8 mouse cellular contexts compared by ENCODE assay signal in genomic region chr19:38042261-38042722, GRCm38 (mm10). TPM values are rescaled to one million over a fixed set of nuclear protein-coding genes. Genes with fewer than 3 reads are reported as not detected.
DNase-seq lines count a peak whose midpoint lies in the region; ATAC-seq lines count a peak whose summit lies in the region.

No protein-coding gene starts in this region.

- WGBS in embryonic facial prominence, embryonic 12.5 days = 28% methylated on average over 5 of the region's 5 CpGs
- WGBS in hindbrain, embryonic 12.5 days = 48% methylated on average over 5 of the region's 5 CpGs
- 8% methylated on average over 5 of the region's 5 CpGs for WGBS in limb, embryonic 15.5 days

- H3K4me2 ChIP-seq in embryonic facial prominence, embryonic 12.5 days (replicated peaks) = peak overlapping the region; percentile 49
- peak overlapping the region; percentile 62 for H3K4me2 ChIP-seq in hindbrain, embryonic 12.5 days (replicated peaks)
- H3K4me2 ChIP-seq in limb, embryonic 15.5 days = peak overlapping the region; percentile 80

- no peak for ATAC-seq in embryonic facial prominence, embryonic 12.5 days (ENCODE audit: insufficient number of reproducible peaks, insufficient read depth, low FRiP score, low TSS enrichment)
- no peak for ATAC-seq in hindbrain, embryonic 12.5 days (ENCODE audit: low FRiP score)
- ATAC-seq in limb, embryonic 15.5 days (ENCODE audit: insufficient number of reproducible peaks, low FRiP score, low TSS enrichment, low read depth) = peak; percentile 66
- no peak for ATAC-seq in erythroid progenitor cell, adult 5-6 weeks (replicated peaks; ENCODE audit: low FRiP score, poor library complexity, severe bottlenecking)

- H3K27me3 ChIP-seq in embryonic facial prominence, embryonic 12.5 days = no peaks in the 10 kb centered on the region
- peaks cover 31% of the 10 kb centered on the region for H3K27me3 ChIP-seq in hindbrain, embryonic 12.5 days
- H3K27me3 ChIP-seq in limb, embryonic 15.5 days = no peaks in the 10 kb centered on the region

- peak overlapping the region; percentile 38 for H3K4me3 ChIP-seq in embryonic facial prominence, embryonic 12.5 days
- H3K4me3 ChIP-seq in hindbrain, embryonic 12.5 days = peak overlapping the region; percentile 10; the same call in 1 of the 2 replicates
- H3K4me3 ChIP-seq in limb, embryonic 15.5 days = peak overlapping the region; percentile 52

- no peaks in the 10 kb centered on the region for H3K9me3 ChIP-seq in embryonic facial prominence, embryonic 12.5 days
- H3K9me3 ChIP-seq in hindbrain, embryonic 12.5 days (replicated peaks) = no peaks in the 10 kb centered on the region
- no peaks in the 10 kb centered on the region for H3K9me3 ChIP-seq in limb, embryonic 15.5 days

- 0 out of 2 replicates have a peak overlapping the region, but pooled peaks have one; percentile 37 for H3K9ac ChIP-seq in embryonic facial prominence, embryonic 12.5 days
- no peak overlapping the region for H3K9ac ChIP-seq in hindbrain, embryonic 12.5 days
- H3K9ac ChIP-seq in limb, embryonic 15.5 days = no peak overlapping the region

- peaks cover 8% of the 10 kb centered on the region for H3K4me1 ChIP-seq in embryonic facial prominence, embryonic 12.5 days
- H3K4me1 ChIP-seq in hindbrain, embryonic 12.5 days = peaks cover 12% of the 10 kb centered on the region
- H3K4me1 ChIP-seq in limb, embryonic 15.5 days = peaks cover 15% of the 10 kb centered on the region

- DNase-seq in lung, adult 18-20 months = peak; percentile 55 to 71
- DNase-seq in lung, postnatal 25 days (ENCODE audit: low spot score) = no peak
- DNase-seq in yolk sac, embryonic 10.5 days (ENCODE audit: low spot score) = peak; percentile 27
- DNase-seq in natural killer cell, adult 2 months (ENCODE audit: low spot score in 2 of 2) = no peak

- H3K36me3 ChIP-seq in embryonic facial prominence, embryonic 12.5 days = no peaks in the 10 kb centered on the region
- no peaks in the 10 kb centered on the region for H3K36me3 ChIP-seq in hindbrain, embryonic 12.5 days
- no peaks in the 10 kb centered on the region for H3K36me3 ChIP-seq in limb, embryonic 15.5 days

- H3K27ac ChIP-seq in embryonic facial prominence, embryonic 12.5 days = 0 out of 2 replicates have a peak overlapping the region, but pooled peaks have one; percentile 55
- no peak overlapping the region for H3K27ac ChIP-seq in hindbrain, embryonic 12.5 days
- peak overlapping the region; percentile 86 for H3K27ac ChIP-seq in limb, embryonic 15.5 days

RNA-seq across cellular contexts. Expression of gene Myof, which starts 1.1 kb away (rescaled TPM):
- polyA plus RNA-seq in embryonic facial prominence, embryonic 12.5 days (2016; fragmentation: Nextera tagmentation; extraction: Ambion mirVana) = 13.5 and 15.0 TPM in 2 replicates
- 6.9 and 9.5 TPM in 2 replicates for polyA plus RNA-seq in hindbrain, embryonic 12.5 days (2016; fragmentation: Nextera tagmentation; extraction: Ambion mirVana)
- polyA plus RNA-seq in limb, embryonic 15.5 days (2015; fragmentation: Nextera tagmentation; extraction: Ambion mirVana) = 11.9 and 14.1 TPM in 2 replicates
- 0.84 and 1.8 TPM in 2 replicates for total RNA-seq in erythroid progenitor cell, adult 5-6 weeks (2015; ENCODE audit: low replicate concordance)
- total RNA-seq in erythroid progenitor cell, adult 5-6 weeks (2017; ENCODE audit: low replicate concordance) = 2.0 and 4.5 TPM in 2 replicates

RNA-seq across cellular contexts. Expression of gene Cep55, which starts 12.5 kb away (rescaled TPM):
- polyA plus RNA-seq in embryonic facial prominence, embryonic 12.5 days (2016; fragmentation: Nextera tagmentation; extraction: Ambion mirVana) = 23.8 and 26.7 TPM in 2 replicates
- 26.8 TPM in 2 replicates for polyA plus RNA-seq in hindbrain, embryonic 12.5 days (2016; fragmentation: Nextera tagmentation; extraction: Ambion mirVana)
- polyA plus RNA-seq in limb, embryonic 15.5 days (2015; fragmentation: Nextera tagmentation; extraction: Ambion mirVana) = 18.4 and 19.9 TPM in 2 replicates
- 1.7 and 9.7 TPM in 2 replicates for total RNA-seq in erythroid progenitor cell, adult 5-6 weeks (2015; ENCODE audit: low replicate concordance)
- 1.9 and 8.8 TPM in 2 replicates for total RNA-seq in erythroid progenitor cell, adult 5-6 weeks (2017; ENCODE audit: low replicate concordance)

RNA-seq across cellular contexts. Expression of gene Ffar4, which starts 54.6 kb away (rescaled TPM):
- not detected in 2 replicates for polyA plus RNA-seq in embryonic facial prominence, embryonic 12.5 days (2016; fragmentation: Nextera tagmentation; extraction: Ambion mirVana)
- polyA plus RNA-seq in hindbrain, embryonic 12.5 days (2016; fragmentation: Nextera tagmentation; extraction: Ambion mirVana) = not detected in 2 replicates
- polyA plus RNA-seq in limb, embryonic 15.5 days (2015; fragmentation: Nextera tagmentation; extraction: Ambion mirVana) = 0.41 and 0.57 TPM in 2 replicates
- not detected in 2 replicates for total RNA-seq in erythroid progenitor cell, adult 5-6 weeks (2015; ENCODE audit: low replicate concordance)
- total RNA-seq in erythroid progenitor cell, adult 5-6 weeks (2017; ENCODE audit: low replicate concordance) = not detected in 2 replicates

Comparison
In these comparisons a context has a peak if more than half of its experiments do, and no peak if none do; other contexts are left out.
1. DNase-seq: peak in lung, adult 18-20 months (2 of 2) and yolk sac, embryonic 10.5 days (single experiment); none in lung, postnatal 25 days (single experiment) and natural killer cell, adult 2 months (0 of 2).
2. Peak in every context shown above with its lines, with median percentiles within 50 percentile points of each other: H3K4me2 ChIP-seq and H3K4me3 ChIP-seq.